Mouse (Mus musculus) testis, adult 2 months (tissue): ENCODE data around the gene Tgfbr2. TPM values are rescaled to one million over a fixed set of nuclear protein-coding genes. Genes with fewer than 3 reads are reported as not detected.

ENCODE experiments used
- H3K27ac ChIP-seq: fragments of 200-500 bp; 2 replicates; pipeline ENCODE4 v1.5.1; 2012; ENCODE audit warnings: low read depth, low read length; ENCODE audit not compliant: control insufficient read depth, insufficient read depth
- H3K27me3 ChIP-seq: fragments of 200-500 bp; 2 replicates; pipeline ENCODE4 v1.6.1; 2012; ENCODE audit warnings: mild to moderate bottlenecking, low read length, moderate library complexity; ENCODE audit not compliant: control insufficient read depth, insufficient read depth
- H3K36me3 ChIP-seq: fragments of 200-500 bp; 2 replicates; pipeline ENCODE4 v1.6.1; 2012; ENCODE audit warnings: mild to moderate bottlenecking, low read length; ENCODE audit not compliant: control insufficient read depth, insufficient read depth
- H3K4me1 ChIP-seq: fragments of 200-500 bp; 2 replicates; pipeline ENCODE4 v1.6.1; 2012; ENCODE audit warnings: low read length; ENCODE audit not compliant: control insufficient read depth, insufficient read depth
- H3K4me3 ChIP-seq: fragments of 200-500 bp; 2 replicates; pipeline ENCODE4 v1.5.1; 2012; ENCODE audit warnings: low read depth, mild to moderate bottlenecking, low read length, moderate library complexity, mixed read lengths; ENCODE audit not compliant: control insufficient read depth
- CTCF ChIP-seq: fragments of 200-500 bp; IDR thresholded peaks from 2 replicates; pipeline ENCODE4 v1.5.1; 2012; ENCODE audit warnings: low read depth, mild to moderate bottlenecking, inconsistent platforms, low read length, moderate library complexity; ENCODE audit not compliant: control insufficient read depth, insufficient read depth, insufficient replicate concordance
- POLR2A ChIP-seq: fragments of 200-500 bp; IDR thresholded peaks from 2 replicates; pipeline ENCODE4 v1.6.1; 2012; ENCODE audit warnings: low read depth, mild to moderate bottlenecking, inconsistent platforms, low read length, moderate library complexity; ENCODE audit not compliant: control insufficient read depth
- polyA plus RNA-seq: library from polyadenylated mRNA; depleted of rRNA; stranded (reverse); fragments of >200 nt; gene quantifications from 2 replicates; pipeline ENCODE4 v1.2.3, GENCODE M21; 2012

The Tgfbr2 gene
- polyA plus RNA-seq, 1 experiment = 1.5 TPM

- no peak for TF ChIP-seq POLR2A
- no peak for TF ChIP-seq CTCF
- Histone ChIP-seq H3K4me1 (no peaks in the 10 kb centered on the region), H3K4me3 (no peak overlapping the region), H3K27me3 (no peaks in the 10 kb centered on the region), H3K36me3 (no peaks in the 10 kb centered on the region), H3K27ac (no peak overlapping the region)
These were observed 33.2 kb upstream of the Tgfbr2 start for GRCm38 (mm10) chr9:116208169-116208904.

GRCm38 (mm10) chr9:116206901-116207300 lies 31.7 kb upstream of the Tgfbr2 start:
- no peaks in the 10 kb centered on the region for H3K4me1 ChIP-seq
- no peak for TF ChIP-seq CTCF
- no peak for TF ChIP-seq POLR2A
- H3K27ac ChIP-seq = no peak overlapping the region
- no peaks in the 10 kb centered on the region for H3K27me3 ChIP-seq
- no peaks in the 10 kb centered on the region for H3K36me3 ChIP-seq
- no peak overlapping the region for H3K4me3 ChIP-seq

GRCm38 (mm10) chr9:116203675-116204074 lies 28.5 kb upstream of the Tgfbr2 start:
- no peaks in the 10 kb centered on the region for H3K4me1 ChIP-seq
- no peak overlapping the region for H3K4me3 ChIP-seq
- no peaks in the 10 kb centered on the region for H3K36me3 ChIP-seq
- no peaks in the 10 kb centered on the region for H3K27me3 ChIP-seq
- no peak for TF ChIP-seq POLR2A
- no peak overlapping the region for H3K27ac ChIP-seq

DNA sequence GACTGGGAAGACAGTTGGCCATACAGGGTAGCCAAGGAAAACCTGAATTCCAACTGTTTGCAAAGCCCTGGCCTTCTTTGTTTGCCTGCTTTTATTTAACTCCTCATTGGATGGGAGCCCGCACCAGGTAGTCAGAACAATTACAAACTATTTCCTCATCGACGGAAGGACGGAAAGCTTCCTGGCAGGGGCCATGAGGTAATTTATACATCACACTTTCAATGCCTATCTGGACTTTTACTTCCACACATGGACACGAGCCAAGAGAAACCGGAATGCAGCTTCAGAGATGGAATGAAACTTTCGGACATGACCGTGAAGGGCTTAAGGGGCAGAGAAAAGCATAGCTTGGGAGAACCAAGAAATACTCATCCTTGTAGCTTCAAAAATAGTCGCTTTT lies 24.0 kb upstream of the Tgfbr2 start:
- H3K27ac ChIP-seq = no peak overlapping the region
- TF ChIP-seq POLR2A (no peak), CTCF (no peak)
- H3K36me3 ChIP-seq = no peaks in the 10 kb centered on the region
- H3K4me3 ChIP-seq = no peak overlapping the region
- H3K4me1 ChIP-seq = no peaks in the 10 kb centered on the region
- no peaks in the 10 kb centered on the region for H3K27me3 ChIP-seq

- no peaks in the 10 kb centered on the region for H3K27me3 ChIP-seq
- TF ChIP-seq CTCF (no peak), POLR2A (no peak)
- no peaks in the 10 kb centered on the region for H3K4me1 ChIP-seq
- H3K27ac ChIP-seq = no peak overlapping the region
- no peaks in the 10 kb centered on the region for H3K36me3 ChIP-seq
- no peak overlapping the region for H3K4me3 ChIP-seq
These were observed 23.3 kb upstream of the Tgfbr2 start for GRCm38 (mm10) chr9:116198488-116198887.

DNA sequence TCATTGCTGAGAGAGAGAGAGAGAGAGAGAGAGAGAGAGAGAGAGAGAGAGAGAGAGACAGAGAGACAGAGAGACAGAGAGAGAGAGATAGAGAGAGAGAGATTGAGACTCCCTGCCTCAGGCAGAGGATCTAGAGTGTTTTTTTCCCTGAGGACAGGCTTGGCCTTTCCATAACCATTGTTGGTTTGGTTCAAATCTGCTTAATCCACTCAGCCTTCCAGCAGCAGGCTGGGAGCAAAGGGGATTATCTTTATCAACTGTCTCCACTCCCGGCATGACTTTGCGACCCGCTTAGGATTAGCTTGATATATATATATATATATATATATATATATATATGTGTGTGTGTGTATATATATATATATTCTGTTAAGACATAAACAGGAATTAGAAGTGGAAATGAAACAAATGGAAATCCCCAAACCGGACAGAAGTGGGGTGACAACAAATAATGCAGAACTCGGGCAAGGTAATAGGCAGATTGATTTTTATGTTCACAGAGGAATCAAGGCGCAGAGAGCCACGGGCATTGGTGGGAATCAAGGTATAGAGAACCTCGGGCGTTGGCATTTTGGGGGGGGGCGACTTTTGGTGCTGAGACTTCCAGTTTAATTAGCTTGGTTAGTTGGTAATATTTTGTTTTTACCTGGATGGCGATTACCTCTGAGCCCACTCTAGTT lies 22.5 kb upstream of the Tgfbr2 start:
- no peak overlapping the region for H3K27ac ChIP-seq
- no peaks in the 10 kb centered on the region for H3K27me3 ChIP-seq
- H3K36me3 ChIP-seq = no peaks in the 10 kb centered on the region
- H3K4me1 ChIP-seq = no peaks in the 10 kb centered on the region
- TF ChIP-seq POLR2A (no peak), CTCF (no peak)
- no peak overlapping the region for H3K4me3 ChIP-seq

DNA sequence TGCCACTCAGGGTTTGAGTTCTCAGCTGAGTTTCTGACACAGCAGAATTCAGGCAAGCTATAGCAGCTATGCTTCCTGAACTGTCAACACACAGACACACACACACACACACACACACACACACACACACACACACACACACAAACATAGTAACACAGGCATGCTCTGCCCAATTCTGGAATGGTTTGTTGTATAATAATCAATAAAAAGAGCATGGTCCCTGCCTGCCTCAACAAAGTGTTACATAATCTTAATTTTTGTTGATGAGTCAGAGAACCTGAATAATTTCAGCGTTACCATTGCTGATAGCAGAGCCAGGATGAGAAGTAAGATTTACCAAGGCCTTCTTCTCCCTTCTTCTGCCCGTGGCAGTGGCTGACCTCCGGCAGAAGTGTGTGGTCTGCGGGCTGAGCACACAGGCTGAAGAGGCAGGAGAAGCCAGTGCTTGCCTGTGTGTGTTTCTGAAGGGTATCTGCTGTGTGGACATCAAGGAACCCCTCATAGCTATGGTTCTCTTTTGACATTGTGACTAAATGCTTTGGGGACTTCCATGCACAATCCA lies 18.8 kb upstream of the Tgfbr2 start:
- H3K27me3 ChIP-seq = no peaks in the 10 kb centered on the region
- H3K36me3 ChIP-seq = no peaks in the 10 kb centered on the region
- no peak for TF ChIP-seq CTCF
- no peak for TF ChIP-seq POLR2A
- H3K27ac ChIP-seq = no peak overlapping the region
- no peak overlapping the region for H3K4me3 ChIP-seq
- H3K4me1 ChIP-seq = no peaks in the 10 kb centered on the region
